Mouse (Mus musculus) ES-Bruce4 (cell line): ENCODE results near the gene Sik3.

Experiments
- CTCF ChIP-seq: IDR thresholded peaks from one replicate; pipeline ENCODE4 v1.8.1; 2011; ENCODE audit warnings: low read depth, low read length
- EP300 ChIP-seq: IDR thresholded peaks from 2 replicates; pipeline ENCODE4 v1.6.1; 2011; ENCODE audit warnings: low read depth, low read length; ENCODE audit not compliant: insufficient read depth
- POLR2A ChIP-seq: IDR thresholded peaks from one replicate; pipeline ENCODE4 v1.8.1; 2011; ENCODE audit warnings: low read length; ENCODE audit not compliant: insufficient read depth

DNA sequence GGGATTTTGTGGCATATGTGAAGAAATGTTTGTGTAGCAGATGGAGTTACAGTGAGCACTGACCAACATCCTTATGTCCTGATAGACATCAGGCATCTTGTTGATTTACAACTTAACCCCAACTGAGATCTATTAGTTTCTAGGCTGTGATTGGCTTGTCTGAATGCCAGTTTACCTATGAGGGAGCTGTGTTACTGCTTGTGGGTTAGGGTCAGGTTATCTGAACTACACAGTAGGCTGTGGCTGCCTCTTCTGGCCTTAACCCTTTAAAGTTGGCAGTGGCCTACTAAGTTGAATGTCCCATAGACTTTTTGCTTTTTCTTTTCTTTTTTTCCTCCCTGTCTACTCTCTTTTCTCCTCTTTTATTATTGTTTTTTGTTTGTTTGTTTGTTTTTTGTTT lies 98.7 kb downstream of the Sik3 start:
- TF ChIP-seq CTCF = no peak
- TF ChIP-seq EP300 = no peak
- no peak for TF ChIP-seq POLR2A
